Mouse (Mus musculus) layer of hippocampus, postnatal 25 days (tissue): ENCODE results near the gene Gm10037. TPM values are rescaled to one million over a fixed set of nuclear protein-coding genes. Genes with fewer than 3 reads are reported as not detected.
"Not testable (repeated sequence)": the region's sequence is repeated elsewhere in the genome, so short reads cannot be mapped to it uniquely, and the experiment has no call there.

Experiments
- DNase-seq, 2 experiments: peaks; one replicate each; pipeline ENCODE4 v3.0.0; 2022; ENCODE audit warnings: mixed read lengths in 2 of 2, low spot score in 1 of 2; ENCODE audit errors: extremely low spot score in 1 of 2
- total RNA-seq, 2 experiments: library from RNA; stranded (reverse); gene quantifications; 2 replicates each; pipeline ENCODE4 v1.2.3; 2021

The Gm10037 gene
- 1 to 10 TPM; 6.3 to 8.4 TPM for total RNA-seq

DNA sequence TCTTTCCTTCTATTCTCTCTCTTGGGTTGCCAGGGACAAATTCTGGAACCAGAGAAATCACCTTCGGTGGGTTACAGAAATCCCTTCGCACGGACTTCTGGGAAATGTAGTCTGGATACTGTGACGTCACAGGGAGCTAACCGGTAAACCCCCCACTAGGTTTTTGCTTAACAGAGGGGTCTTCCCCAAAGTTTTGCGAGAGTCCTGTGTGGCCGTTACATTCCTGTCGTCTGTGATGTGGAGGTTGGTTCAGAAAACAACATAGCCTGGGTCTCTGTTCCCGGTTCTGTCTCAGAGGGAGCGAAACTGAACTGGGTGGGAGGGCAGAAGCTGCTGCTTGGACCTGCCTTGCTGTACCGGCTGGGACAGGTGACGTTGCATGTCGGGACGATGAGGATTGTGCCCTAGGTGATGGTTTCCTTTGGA lies at the start of gene Gm10037:
TSS of gene Gm10037 (plus strand) at position 196 of the 426 bp plus-strand sequence.
- peak; percentile 39 to 55 for DNase-seq

DNA sequence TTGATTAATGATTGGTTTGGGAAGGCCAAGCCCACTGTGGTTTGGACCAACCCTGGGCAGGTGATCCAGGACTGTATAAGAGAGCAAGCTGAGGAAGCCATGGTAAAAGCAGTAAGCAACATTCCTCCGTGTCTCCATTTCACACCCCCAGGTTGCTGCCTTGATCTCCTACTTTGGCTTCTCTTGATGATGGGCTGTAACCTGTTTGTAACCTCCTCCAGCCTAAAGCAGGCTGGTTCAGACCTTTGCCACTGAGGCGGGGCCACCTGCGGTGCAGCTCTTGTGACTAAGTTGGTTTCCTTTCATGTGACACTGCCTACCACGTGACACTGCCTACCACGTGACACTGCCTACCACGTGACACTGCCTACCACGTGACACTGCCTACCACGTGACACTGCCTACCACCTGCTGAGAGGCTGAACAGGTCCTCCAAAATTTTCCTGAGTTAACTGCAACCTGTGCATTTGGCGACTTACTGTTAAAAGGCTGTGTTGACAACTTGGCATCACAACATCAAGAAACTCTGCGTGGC lies 38.9 kb upstream of the Gm10037 start:
- no peak for DNase-seq

DNA sequence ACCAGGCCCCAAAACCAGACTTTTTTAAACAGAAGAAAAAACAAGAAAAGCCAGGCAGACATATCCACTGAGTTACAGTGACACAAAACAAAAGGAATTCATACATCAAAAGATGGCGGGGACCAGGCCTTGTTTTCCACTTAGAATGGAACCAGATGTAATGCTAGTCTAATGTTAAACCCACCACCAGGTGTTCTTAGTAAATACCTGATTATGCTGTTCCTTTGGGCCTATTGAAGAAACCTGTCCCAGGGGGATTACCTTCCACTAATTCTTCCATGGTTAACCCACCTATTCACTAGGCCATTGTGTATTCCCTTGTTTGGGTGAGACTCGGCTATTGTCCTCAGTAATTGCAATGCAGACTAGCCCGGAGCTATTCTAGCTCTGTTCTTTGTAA lies 32.3 kb upstream of the Gm10037 start:
- no peak for DNase-seq

DNA sequence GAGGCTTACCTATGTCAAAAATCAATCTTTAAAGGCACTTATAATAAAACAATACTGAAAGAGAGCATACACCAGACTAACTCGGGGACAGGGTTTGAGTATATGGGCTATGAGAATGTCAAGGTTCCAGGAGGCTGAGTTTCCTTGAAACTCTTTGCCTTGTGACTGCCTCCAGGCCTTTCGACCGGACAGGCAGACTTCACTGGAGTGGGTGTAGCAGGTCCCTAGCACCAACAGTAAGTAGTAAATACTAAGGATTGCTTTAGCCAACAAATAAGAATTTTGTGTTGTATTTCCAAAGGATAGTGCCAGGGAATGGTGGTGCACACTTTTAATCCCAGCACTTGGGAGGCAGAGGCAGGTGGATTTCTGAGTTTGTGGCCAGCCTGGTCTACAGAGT lies 31.8 kb upstream of the Gm10037 start:
- DNase-seq = not testable (repeated sequence)

DNA sequence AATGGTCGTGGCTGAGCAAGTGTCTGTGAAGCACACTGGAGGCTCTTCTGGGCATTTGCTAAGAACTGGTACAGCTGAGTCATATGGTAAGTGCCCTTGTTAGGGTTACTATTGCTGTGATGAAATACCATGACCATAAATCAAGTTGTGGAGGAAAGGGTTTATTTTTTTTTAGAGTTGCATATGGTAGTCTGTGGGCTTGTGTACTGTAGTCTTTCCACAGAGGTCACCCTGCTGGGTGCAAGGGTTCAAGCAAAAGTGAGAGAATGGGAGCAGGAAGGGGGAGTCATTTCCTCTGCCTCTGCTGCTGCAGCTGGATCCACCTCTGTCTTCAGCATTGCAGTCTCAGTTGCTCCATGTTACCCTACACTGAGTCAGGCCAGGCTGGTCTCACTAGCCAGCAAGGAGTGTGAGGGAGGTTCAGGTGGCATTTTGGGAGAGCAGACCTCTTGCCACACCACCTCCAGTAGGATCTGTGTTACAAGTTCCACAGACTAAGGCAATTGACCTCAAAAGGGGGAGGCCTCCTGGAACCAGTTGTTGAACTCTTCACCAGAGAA lies 19.2 kb upstream of the Gm10037 start:
- DNase-seq = no peak

DNA sequence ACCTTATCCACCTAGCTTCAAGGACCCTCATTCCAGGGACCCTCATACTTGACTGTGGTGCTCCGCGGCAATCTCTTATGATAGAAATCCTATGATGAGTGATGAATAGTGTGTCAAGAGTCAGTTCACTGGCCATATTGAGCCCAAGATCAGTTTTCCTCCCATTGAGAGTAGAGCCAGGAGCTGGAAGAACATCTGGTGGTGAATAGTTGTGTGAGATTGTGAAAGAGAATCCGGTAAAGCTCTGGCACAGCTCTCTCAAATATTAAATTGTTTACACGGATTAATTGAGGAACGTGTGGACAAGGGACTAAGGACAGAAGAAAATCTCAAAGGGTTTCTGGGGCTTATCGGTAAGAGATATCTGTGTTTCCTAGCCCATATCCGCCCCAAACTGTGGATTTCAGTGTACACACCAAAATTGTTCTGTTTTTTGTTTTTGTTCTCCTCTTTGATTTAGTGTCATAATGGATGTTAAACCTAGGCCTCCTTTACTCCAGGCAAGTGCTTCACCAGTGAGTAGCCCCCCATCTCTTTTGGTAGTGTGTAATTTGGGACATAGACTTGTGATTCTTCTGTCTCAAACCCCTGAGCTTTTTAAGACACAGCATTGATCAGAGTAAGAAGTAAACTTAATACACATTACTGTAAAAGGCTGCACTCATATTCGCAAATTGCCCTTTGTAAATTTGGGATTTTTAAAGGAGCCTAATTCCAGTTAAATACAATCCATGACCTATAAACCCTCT lies 17.8 kb upstream of the Gm10037 start:
- no peak for DNase-seq

DNA sequence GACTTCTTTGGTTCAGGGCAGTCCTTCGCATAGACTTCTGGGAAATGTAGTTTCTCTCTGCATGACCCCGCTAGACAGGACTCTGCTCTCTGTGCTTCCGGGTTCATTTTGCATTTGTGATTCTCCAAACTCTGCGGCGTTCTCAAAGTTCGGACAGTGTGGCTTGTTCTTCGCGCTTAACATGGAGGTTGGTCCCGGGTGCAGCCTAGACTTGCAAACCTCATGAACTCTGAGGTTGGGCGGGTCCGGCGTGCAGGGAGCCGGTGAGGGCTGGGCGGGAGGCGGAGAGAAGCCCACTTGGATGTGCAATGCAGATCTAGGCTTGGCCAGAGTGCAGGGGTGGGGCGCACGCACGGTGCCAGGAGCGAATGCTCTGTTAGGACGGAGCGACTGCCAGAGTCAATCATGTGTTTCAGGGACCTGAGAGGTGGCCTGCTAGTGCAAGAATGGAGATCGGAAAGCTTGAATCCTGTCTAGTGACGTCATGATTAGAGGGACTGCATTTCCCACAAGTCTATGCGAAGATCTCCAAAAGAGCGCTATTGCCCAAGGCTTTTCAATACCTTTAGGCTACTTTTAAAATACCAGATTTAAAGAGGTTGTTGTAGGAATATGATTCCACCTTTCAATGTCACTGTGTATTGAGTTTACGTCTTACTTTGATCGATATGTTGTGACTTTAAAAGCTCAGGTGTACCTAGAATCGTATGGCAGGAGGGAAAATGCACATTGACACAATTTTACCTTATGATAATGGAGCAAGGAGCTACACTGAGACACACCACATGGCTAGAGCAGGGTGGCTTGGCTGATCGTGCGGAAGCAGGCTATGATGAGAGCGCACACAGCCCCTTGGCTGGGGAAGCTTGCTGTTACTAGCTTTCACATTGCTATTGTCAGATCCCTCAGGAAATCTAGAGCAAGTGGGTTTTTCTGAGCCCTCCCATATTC lies 16.9 kb upstream of the Gm10037 start, which contains the start of gene Zfp273:
TSS of gene Zfp273 (plus strand) at position 31 of the 951 bp plus-strand sequence.
- peak; percentile 59 to 79 for DNase-seq

DNA sequence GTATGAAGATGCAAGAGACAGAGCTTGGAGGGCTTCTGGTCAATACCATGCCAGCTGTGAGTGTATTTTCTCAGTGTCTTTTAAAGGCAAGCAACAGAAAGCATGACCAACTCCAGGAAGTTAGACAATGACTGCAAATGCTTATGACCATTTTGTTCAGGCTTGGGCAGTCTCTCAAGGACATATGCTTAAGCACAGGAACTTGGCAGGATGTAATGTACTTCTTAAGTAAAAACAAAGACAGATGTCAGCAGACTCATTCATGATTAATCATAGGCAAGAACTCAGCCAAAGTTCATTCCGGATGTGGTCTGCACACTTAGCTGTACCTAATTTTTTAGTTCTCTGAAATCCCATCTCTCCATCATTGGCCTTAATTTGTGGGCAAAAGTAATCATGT lies 12.3 kb upstream of the Gm10037 start:
- DNase-seq = no peak

DNA sequence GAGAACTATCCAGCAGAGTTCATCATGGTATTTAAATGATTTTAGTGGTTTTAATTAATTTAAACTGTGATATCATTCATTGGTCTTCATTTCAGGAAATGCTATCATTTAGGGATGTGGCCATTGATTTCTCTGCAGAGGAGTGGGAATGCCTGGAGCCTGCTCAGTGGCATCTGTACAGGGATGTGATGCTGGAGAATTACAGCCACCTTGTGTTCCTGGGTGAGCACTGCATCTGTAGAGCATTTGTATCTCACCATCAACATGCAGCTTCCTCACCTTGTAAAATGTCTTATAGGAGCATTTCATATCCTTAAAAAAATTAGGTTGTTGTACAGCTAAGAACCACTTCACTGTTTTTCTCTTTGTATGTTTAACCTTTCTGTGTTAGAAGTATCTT lies 2.2 kb downstream of the Gm10037 start:
- not testable (repeated sequence) for DNase-seq

DNA sequence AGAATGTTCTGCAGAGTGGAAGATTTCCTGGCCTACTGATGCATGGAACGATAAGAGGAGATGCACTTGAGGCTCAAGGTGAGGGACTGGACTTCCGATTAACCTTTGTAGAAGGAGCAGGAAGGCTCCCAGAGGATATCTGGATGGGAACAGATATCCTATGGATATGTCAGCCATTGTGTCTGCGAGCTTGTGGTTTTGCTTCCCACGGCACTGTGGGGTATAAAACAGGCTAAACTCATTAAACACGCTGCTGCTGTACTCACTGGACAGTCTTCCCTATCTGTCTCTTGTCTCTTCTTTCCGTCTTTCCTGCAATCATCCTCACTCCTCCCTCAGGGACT lies 12.8 kb downstream of the Gm10037 start:
- no peak for DNase-seq

DNA sequence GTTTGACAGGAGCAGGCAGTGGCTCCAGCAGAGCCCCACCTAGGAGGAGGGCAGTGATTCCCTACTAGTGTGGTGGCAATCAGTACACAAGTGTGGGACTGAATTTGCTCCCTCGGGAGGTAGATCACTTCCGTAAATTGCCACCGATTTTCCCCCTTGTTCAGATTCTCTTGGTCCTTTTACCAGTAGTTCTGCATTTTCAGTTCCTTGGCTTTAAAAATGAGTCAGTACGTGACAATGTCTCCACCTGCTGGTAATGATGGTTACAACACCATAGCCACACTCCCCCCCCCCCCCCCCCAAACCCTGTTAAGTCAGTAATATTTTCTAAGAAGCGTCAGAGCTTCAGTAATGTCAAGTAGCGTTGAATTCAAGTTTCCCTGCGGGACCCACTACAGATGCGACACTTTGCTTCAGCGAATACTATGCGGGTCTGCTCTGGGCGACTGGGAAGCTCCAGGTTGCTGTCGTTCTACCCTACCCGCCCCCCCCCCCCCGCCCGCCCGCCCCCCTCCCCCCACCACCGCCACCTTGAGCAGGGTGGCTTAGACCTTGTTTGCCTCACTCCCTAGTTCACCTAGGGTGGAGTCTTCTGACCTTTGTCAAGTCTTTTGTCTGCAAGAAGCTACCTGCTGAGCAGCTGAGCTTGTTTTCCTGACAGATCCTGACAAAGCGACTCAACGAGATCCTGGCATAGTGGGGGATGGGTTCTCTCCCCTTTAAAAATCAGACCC lies 13.4 kb downstream of the Gm10037 start:
- peak; percentile 37 to 59 for DNase-seq

DNA sequence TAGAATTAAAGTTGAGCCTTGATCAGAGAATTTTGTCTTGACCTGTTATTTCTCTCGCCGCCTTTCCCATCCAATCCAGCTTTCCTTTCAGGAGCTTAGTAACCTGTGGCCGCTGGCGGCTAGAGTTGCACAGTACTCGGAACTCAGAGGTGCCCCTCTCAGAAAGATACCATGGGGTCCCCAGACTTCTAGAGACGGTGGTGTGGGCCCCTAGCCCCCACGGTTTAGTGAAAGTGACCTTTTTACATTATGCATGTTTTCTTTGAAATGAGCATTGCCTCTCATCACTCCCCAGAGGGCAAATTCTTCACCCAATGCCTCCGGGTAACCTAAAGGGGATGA lies 13.9 kb downstream of the Gm10037 start:
- peak in 1 of 2 experiments; percentile 11 for DNase-seq

DNA sequence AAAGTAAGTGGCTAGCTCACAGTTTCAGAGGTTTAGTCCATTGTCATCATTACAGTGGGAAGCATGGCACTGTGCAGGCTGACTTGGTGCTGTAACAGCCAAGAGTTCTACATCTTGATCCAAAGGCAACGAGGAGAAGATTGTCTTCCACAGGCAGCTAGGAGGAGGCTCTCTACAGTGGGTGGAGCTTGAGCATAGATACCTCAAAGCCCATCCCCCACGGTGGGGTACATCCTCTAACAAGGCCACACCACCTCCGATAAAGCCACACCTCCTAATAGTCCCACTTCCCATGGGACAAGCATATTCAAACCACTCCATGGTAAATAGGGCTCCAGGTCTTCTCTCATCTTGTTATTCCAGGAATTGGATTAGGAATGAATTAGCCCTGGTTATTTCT lies 19.5 kb downstream of the Gm10037 start:
- DNase-seq = no peak

DNA sequence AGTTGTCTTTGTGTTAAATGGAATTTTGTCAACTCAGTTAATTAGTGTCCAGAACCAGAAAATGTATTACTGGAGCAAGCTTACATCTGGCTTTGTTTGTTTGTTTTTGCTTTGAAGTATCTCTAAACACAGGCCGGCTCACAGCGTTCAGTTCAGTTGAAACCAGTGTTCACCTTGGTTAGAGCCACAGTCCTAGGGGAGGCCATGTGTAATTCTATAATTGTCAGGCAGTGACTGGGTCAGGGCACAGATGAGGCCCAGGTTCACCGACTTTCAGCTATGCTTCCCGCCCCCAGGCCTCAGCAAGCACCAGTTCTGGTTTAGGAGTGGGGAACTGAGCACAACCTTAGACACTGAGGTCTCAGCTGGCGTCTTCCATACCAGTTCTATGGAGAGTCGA lies 22.2 kb downstream of the Gm10037 start:
- no peak for DNase-seq

DNA sequence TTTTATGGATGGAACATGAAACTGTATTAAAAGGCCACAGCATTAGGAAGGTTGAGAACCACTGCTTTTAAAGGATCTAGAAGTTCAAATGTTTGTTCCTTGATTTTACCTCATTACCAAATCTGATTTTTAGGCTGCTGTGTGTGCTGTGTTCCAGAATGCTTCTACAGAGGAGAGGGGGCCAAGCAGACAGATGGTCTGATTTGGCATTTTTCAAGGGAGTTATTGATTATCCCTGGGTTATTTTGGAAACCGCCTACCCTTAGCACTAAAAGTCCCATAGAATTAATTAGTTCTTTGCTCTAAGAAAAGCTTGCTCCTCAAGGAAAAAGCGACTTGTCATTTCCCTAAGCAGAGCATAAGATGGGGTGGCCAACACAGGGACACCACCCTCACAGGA lies 23.1 kb downstream of the Gm10037 start:
- no peak for DNase-seq

DNA sequence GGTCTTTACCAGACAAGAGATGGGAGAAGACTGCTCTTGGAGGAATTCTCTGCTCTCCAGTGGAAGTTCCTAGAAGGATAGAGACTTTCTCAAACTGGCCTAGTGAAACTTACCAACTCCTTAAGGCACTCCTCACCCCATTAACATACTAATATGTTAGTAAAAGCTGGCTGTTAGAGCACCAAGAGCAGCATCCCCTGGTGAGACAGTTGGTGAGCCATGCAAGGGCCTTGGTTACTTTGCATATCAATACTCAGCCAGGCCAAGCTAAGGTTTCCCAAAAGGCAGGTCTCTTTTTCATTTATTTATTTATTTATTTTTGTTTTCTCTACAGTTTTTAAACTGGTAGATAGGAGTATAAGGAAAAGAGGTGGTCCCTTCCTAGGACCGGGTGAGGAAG lies 26.4 kb downstream of the Gm10037 start:
- no peak for DNase-seq

DNA sequence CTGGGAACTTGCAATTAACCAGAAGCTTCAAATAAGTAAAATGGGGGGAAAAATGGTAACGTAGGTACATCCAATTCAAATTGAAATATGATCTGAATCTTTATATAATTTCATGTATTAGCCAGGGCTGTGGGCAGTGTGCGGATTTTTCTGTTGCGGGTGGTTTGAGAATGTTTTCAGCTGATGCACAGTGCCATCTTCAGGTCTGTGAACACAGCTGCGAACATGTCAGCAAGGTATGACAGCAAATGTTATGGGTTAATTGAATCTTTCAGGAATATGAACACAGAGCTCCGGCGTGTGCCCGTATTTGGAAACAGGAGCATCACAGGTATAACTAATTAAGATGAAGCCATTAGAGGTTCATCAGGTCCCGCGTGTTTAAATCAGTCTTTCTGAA lies 31.6 kb downstream of the Gm10037 start:
- DNase-seq = no peak

DNA sequence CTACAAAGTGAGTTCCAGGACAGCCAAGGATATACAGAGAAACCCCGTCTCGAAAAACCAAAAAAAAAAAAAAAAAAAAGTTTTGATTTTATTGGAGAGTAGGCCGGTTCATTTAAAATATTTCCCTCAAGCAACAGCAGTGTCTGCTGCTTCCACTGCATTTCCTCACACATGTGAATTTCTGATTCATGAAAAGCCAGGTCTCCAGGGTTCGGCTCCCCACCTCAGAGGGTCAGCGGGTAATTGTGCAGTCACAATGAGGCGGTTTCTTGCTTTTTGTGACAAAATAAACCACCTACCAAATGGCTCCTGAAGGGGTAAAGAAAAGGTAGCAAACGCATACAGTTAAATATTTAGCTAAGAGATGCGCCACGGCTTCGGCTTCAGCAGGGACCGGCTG lies 32.1 kb downstream of the Gm10037 start, which contains the start of gene BC048507:
TSS of gene BC048507 (plus strand) at position 301 of the 400 bp plus-strand sequence.
- DNase-seq = no peak

DNA sequence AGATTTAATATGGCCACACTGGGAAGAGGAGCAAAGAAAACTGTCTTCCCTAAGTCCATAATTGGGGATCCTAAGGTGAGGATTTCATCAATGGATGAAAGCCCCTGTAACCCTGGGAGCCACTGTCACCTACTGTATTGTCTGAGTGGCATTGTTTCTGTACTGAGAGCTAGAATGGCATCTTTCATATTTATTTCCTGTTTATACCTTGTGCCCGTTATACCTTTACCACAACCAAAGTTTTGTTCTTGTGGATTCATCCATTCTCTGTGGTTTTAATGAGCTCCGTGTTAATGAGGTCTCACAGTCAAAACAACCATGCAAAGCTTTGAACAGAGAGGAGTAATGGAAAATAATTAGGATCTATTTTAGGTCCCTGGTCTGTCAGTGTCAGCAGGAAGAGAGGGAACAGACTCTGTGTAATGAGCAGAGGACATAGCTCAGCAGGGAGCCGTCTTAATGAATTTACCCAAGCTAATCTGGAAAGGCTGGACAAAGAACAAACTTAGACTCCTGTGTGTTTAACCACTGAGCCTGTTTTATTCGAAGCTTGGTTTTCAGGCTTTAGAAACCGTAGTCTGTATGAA lies 34.0 kb downstream of the Gm10037 start:
- DNase-seq = no peak

DNA sequence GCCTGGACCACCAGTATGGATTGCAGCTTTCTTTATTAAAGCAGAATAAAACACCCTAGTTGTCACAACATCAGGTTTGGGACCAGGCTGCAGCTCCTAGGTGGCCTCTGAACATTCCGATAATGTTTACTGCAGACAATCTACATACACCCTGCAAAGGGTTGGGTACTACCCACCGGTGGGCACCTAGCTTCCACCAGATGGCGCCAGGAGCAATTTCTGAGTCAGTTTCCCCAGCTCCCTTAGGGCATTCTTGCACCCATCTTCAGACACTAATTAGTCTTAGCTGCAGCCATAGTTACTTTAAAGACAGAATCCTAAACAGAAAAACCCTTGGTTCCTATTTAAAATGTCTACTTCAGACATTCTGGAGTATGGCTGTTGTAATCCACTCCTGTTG lies 37.0 kb downstream of the Gm10037 start:
- DNase-seq = peak in 1 of 2 experiments; percentile 36
